Mouse (Mus musculus) spleen, adult 12 weeks (tissue): ENCODE data around the gene Slc51a.

ENCODE experiments used
- DNase-seq: peaks from one replicate; pipeline ENCODE4 v3.0.0; 2022; ENCODE audit warnings: low spot score

Slc51a gene

DNA sequence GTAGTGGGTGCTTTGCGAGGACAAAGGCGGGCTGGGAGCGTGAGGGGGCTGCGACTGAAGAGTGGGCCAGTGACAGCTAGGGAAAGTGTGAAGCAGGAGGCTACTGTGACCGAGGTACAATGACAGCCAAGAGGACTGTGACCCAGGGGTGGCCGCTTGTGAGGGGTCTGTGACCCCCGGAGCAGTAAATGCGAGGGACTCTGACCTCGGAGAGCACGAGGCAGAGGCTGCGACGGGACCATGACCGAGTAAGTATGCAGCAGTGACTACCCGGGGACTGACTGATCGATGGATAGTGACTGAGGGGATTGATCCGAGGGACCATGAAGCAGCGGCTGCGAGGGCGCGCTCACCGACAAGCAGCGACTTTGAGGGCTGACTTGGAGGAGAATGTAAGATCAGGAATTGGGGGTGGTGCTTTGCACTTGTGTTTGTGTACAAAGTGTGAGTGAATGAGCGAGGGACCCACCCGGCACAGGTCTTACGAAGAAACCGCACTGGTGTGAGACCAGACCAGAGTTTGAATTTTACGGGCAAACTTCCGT lies 56.6 kb downstream of the Slc51a start:
- no peak for DNase-seq

DNA sequence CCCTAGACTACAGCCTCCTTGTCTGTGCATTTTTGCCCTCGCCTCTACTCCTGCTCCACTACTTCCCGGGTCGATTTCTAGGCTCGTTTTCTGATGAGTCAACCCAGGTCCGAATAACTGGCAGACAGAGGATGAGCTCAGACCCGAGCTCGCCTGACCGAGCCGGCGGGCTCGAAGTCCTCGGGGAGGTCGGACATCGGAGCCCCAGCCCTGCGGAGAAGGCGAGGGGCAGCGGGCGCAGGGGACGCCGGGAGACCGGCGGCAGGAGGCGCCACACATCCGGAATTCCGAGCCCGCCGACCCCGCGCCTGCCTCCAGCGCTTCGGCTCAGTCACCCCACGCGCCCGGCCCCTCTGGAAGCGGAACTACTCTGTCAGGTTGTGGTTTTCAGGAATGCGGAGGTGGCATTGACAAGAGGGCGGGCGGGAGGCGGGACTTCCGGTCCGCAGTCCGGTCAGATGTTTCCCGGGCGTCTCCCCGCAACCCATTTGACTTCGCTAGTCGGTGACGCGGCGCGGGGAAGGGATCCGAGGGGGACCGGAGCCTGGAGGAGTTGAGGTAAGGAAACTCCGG lies 57.1 kb downstream of the Slc51a start, which contains the start of gene Pcyt1a:
Pcyt1a (plus strand) TSS at position 448 of the 573 bp plus-strand sequence.
- peak; percentile 78 for DNase-seq

DNA sequence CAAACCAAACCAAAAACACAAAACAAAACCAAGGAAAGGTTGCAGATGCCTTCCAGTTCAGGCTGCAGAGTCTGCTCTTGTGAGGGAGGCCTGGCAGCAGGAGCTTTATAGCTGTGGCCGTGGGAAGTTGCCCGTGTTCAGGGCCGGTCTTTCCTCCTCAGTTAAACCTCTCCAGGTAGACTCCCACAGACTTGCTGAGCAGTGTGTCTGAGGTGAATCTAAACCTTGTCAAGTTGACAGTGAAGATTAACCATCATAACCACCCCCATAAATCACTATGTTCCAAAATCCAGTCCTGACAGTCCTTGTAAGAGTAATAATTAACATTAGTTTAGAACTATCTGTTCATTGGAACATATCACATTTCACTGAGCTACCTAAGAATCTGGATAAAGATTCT lies 60.2 kb downstream of the Slc51a start:
- DNase-seq = no peak
